In the genomic region with DNA sequence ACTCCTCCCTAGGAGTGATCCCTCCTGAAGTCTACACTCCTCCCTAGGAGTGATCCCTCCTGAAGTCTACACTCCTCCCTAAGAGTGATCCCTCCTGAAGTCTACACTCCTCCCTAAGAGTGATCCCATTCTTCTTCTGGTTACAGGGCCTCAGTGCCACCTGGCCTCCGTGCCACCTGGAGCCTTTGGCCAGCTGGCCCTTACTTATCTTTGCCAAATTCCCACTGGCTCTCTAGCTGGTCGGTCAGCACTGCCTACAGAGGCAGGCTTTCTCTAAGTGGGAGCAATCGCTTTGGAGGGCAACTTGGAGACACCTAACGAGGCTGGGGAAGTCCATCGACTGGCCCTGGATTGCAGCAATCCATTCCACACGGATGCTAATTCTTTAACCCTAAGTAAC, we compare ENCODE assay signal across 20 mouse cellular contexts. TPM values are rescaled to one million over a fixed set of nuclear protein-coding genes. Genes with fewer than 3 reads are reported as not detected.
DNase-seq lines count a peak whose midpoint lies in the region; ATAC-seq and TF ChIP-seq lines count a peak whose summit lies in the region.
"Had no signal": no experiment of that assay in that cellular context is flagged by ENCODE, and none has a peak within 500 bp of the region (broad histone marks: within the 10 kb centered on the region; RNA-seq: fewer than 3 reads in every experiment).

No protein-coding gene starts in this region.

- 15% methylated on average over 6 of the region's 6 CpGs for WGBS in cerebellum, adult 2 months
- 84% methylated on average over 6 of the region's 6 CpGs for WGBS in midbrain, embryonic 13.5 days

- H3K27me3 ChIP-seq in cerebellum, adult 2 months (ENCODE audit: control insufficient read depth, insufficient read depth, low read length), result no peaks in the 10 kb centered on the region
- H3K27me3 ChIP-seq in midbrain, embryonic 13.5 days, result no peaks in the 10 kb centered on the region
- H3K27me3 ChIP-seq: CH12.LX; forebrain, embryonic 13.5 days; hindbrain, embryonic 13.5 days; Patski had no signal

- intact Hi-C loops in heart, postnatal 36 days (cut with DNase I), result no loop called here

- no peaks in the 10 kb centered on the region for H3K36me3 ChIP-seq in midbrain, embryonic 13.5 days
- H3K36me3 ChIP-seq: embryonic facial prominence, embryonic 10.5 days; heart, embryonic 10.5 days; hindbrain, embryonic 13.5 days had no signal

- H3K9me3 ChIP-seq in midbrain, embryonic 13.5 days, result no peaks in the 10 kb centered on the region
- H3K9me3 ChIP-seq: embryonic facial prominence, embryonic 10.5 days; forebrain, embryonic 13.5 days; heart, embryonic 10.5 days; hindbrain, embryonic 13.5 days had no signal

- no peak for ATAC-seq in midbrain, embryonic 13.5 days
- ATAC-seq: activated CD4-positive, CD25-positive, alpha-beta regulatory T cell, adult 4 months; forebrain, embryonic 13.5 days; forebrain, postnatal 0 days; hindbrain, postnatal 0 days; Patski had no signal

- peak; percentile 56 for DNase-seq in cerebellum, adult 11 months
- peak; percentile 69 to 83 for DNase-seq in cerebellum, adult 2 months
- peak; percentile 36 to 48 for DNase-seq in cerebellum, postnatal 10 days
- no peak for DNase-seq in right cerebral cortex, postnatal 10 days (ENCODE audit: low spot score in 2 of 2)
- no peak for DNase-seq in heart, postnatal 36 days
- DNase-seq: adrenal gland, postnatal 14 days; forebrain, postnatal 0 days; gastrocnemius, postnatal 10 days; heart, adult 18-20 months; heart, postnatal 10 days; kidney, adult 11 months had no signal

- H3K9ac ChIP-seq in midbrain, embryonic 13.5 days (replicated peaks), result no peak overlapping the region
- H3K9ac ChIP-seq: forebrain, embryonic 13.5 days; forebrain, postnatal 0 days; hindbrain, embryonic 13.5 days had no signal

- no peak overlapping the region for H3K27ac ChIP-seq in cerebellum, adult 2 months (ENCODE audit: insufficient read depth, low read length)
- no peak overlapping the region for H3K27ac ChIP-seq in midbrain, embryonic 13.5 days
- H3K27ac ChIP-seq: embryonic facial prominence, embryonic 10.5 days; forebrain, embryonic 13.5 days; hindbrain, embryonic 13.5 days; hindbrain, postnatal 0 days had no signal

- no peak for TF ChIP-seq CTCF in cerebellum, adult 2 months (IDR thresholded peaks at IDR 0.05; ENCODE audit: borderline replicate concordance, insufficient read depth, low read depth, low read length)

- no peak for TF ChIP-seq POLR2A in cerebellum, adult 2 months (IDR thresholded peaks at IDR 0.05; ENCODE audit: borderline replicate concordance, insufficient read depth, low read length)

- H3K4me2 ChIP-seq in midbrain, embryonic 13.5 days (replicated peaks), result no peak overlapping the region
- H3K4me2 ChIP-seq: forebrain, embryonic 13.5 days; hindbrain, embryonic 13.5 days had no signal

- no peak overlapping the region for H3K4me3 ChIP-seq in cerebellum, adult 2 months (replicated peaks; ENCODE audit: insufficient read depth, low read depth, low read length)
- no peak overlapping the region for H3K4me3 ChIP-seq in midbrain, embryonic 13.5 days (replicated peaks)
- H3K4me3 ChIP-seq: embryonic facial prominence, embryonic 10.5 days; forebrain, embryonic 13.5 days; heart, embryonic 10.5 days; hindbrain, embryonic 13.5 days had no signal

- peaks cover 10% of the 10 kb centered on the region for H3K4me1 ChIP-seq in cerebellum, adult 2 months (ENCODE audit: control insufficient read depth, insufficient read depth, low read length)
- no peaks in the 10 kb centered on the region for H3K4me1 ChIP-seq in midbrain, embryonic 13.5 days (replicated peaks)
- H3K4me1 ChIP-seq: forebrain, embryonic 13.5 days; hindbrain, embryonic 13.5 days had no signal

RNA-seq across cellular contexts. Expression of a gene that starts 9.4 kb away (rescaled TPM):
- 3.3 and 3.7 TPM in 2 replicates for polyA plus RNA-seq in cerebellum, adult 2 months (2012; rRNA removed)
- polyA plus RNA-seq in midbrain, embryonic 13.5 days (2015; fragmentation: Nextera tagmentation; extraction: Ambion mirVana), result 2.4 and 2.9 TPM in 2 replicates
- total RNA-seq in heart, postnatal 36 days (2021), result 10 to 100 TPM; 13.7 to 15.8 TPM
- polyA plus RNA-seq: activated CD4-positive, CD25-positive, alpha-beta regulatory T cell, adult 4 months had no signal

RNA-seq across cellular contexts. Expression of a gene that starts 23.2 kb away (rescaled TPM):
- 3.0 and 4.1 TPM in 2 replicates for polyA plus RNA-seq in cerebellum, adult 2 months (2012; rRNA removed)
- polyA plus RNA-seq in midbrain, embryonic 13.5 days (2015; fragmentation: Nextera tagmentation; extraction: Ambion mirVana), result 1.2 and 1.3 TPM in 2 replicates
- 1 to 10 TPM; 1.6 TPM for total RNA-seq in heart, postnatal 36 days (2021)
- polyA plus RNA-seq: Patski had no signal

RNA-seq across cellular contexts. Expression of a gene that starts 31.0 kb away (rescaled TPM):
- 214 and 220 TPM in 2 replicates for polyA plus RNA-seq in cerebellum, adult 2 months (2012; rRNA removed)
- polyA plus RNA-seq in midbrain, embryonic 13.5 days (2015; fragmentation: Nextera tagmentation; extraction: Ambion mirVana), result 162 and 166 TPM in 2 replicates
- total RNA-seq in heart, postnatal 36 days (2021), result 100 to 1,000 TPM; 161 to 177 TPM

RNA-seq across cellular contexts. Expression of a gene that starts 41.6 kb away (rescaled TPM):
- polyA plus RNA-seq in cerebellum, adult 2 months (2012; rRNA removed), result 6.5 and 8.3 TPM in 2 replicates
- polyA plus RNA-seq in midbrain, embryonic 13.5 days (2015; fragmentation: Nextera tagmentation; extraction: Ambion mirVana), result 0.34 and 1.1 TPM in 2 replicates
- under 1 TPM in 1 of 2 experiments, not detected in 1; 0.98 TPM for total RNA-seq in heart, postnatal 36 days (2021)

RNA-seq across cellular contexts. Expression of a gene that starts 46.4 kb away (rescaled TPM):
- polyA plus RNA-seq in cerebellum, adult 2 months (2012; rRNA removed), result 63.9 and 64.5 TPM in 2 replicates
- polyA plus RNA-seq in midbrain, embryonic 13.5 days (2015; fragmentation: Nextera tagmentation; extraction: Ambion mirVana), result 45.5 and 47.8 TPM in 2 replicates
- total RNA-seq in heart, postnatal 36 days (2021), result 10 to 100 TPM; 10.8 to 13.3 TPM

Comparison
In these comparisons a context has a peak if more than half of its experiments do, and no peak if none do; other contexts are left out.
1. DNase-seq: peak in cerebellum, adult 11 months (single experiment), cerebellum, adult 2 months (2 of 2) and cerebellum, postnatal 10 days (2 of 2); none in right cerebral cortex, postnatal 10 days (0 of 2) and heart, postnatal 36 days (0 of 2).